Mouse (Mus musculus) heart, adult 8-10 months (tissue): ENCODE results near the gene Chmp2a. TPM values are rescaled to one million over a fixed set of nuclear protein-coding genes. Genes with fewer than 3 reads are reported as not detected.

Source experiments
- DNase-seq: peaks from one replicate; pipeline ENCODE4 v3.0.0; 2022; ENCODE audit warnings: low spot score
- total RNA-seq, 4 experiments: library from RNA; stranded (reverse); gene quantifications; 2 replicates each; pipeline ENCODE4 v1.2.4; 2022

Chmp2a gene
- total RNA-seq, 4 experiments from 2014 or later, result 142 to 153 (median 147) TPM

- no peak for DNase-seq
These were observed 31.2 kb downstream of the Chmp2a start for GRCm38 (mm10) chr7:13003380-13003779.

GRCm38 (mm10) chr7:13001584-13001983 is 33.0 kb downstream of the Chmp2a start:
- no peak for DNase-seq

- DNase-seq, result no peak
These were observed 35.8 kb downstream of the Chmp2a start, which contains the start of gene Trim28 for GRCm38 (mm10) chr7:12998851-12999250. Gene Trim28 (plus strand): TSS chr7:12999114.

GRCm38 (mm10) chr7:12998053-12998452 is 36.6 kb downstream of the Chmp2a start, which contains the start of gene Slc27a5:
Gene Slc27a5 (minus strand): TSS chr7:12998192.
- DNase-seq, result no peak

GRCm38 (mm10) chr7:12997230-12997629 is 37.4 kb downstream of the Chmp2a start:
- no peak for DNase-seq

- no peak for DNase-seq
These were observed 38.7 kb downstream of the Chmp2a start for GRCm38 (mm10) chr7:12995862-12996261.

GRCm38 (mm10) chr7:12993148-12993547 is 41.5 kb downstream of the Chmp2a start:
- DNase-seq, result no peak

- DNase-seq, result no peak
These were observed 42.4 kb downstream of the Chmp2a start for GRCm38 (mm10) chr7:12992222-12992621.

- no peak for DNase-seq
These were observed 47.0 kb downstream of the Chmp2a start for GRCm38 (mm10) chr7:12987409-12988189.

- DNase-seq, result no peak
These were observed 47.7 kb downstream of the Chmp2a start for GRCm38 (mm10) chr7:12986906-12987305.

GRCm38 (mm10) chr7:12985724-12986123 is 48.9 kb downstream of the Chmp2a start:
- DNase-seq, result no peak

Other genes starting within 250 kb of the Chmp2a start
- gene Zscan18, start 231.2 kb downstream of the Chmp2a start, total RNA-seq, result 1 to 10 TPM in 2 of 4 experiments, under 1 TPM in 2; 0.41 to 2.0 (median 1.2) TPM
- 1 to 10 TPM; 4.7 to 7.6 (median 5.6) TPM for gene Zfp329, start 215.9 kb downstream of the Chmp2a start, total RNA-seq
- 10 to 100 TPM; 18.0 to 22.0 (median 19.6) TPM for gene Zfp110, start 200.0 kb downstream of the Chmp2a start, total RNA-seq
- 1 to 10 TPM; 3.0 to 3.9 (median 3.5) TPM for gene Zfp128, start 153.6 kb downstream of the Chmp2a start, total RNA-seq
- gene Zscan22, start 137.0 kb downstream of the Chmp2a start, total RNA-seq, result 1 to 10 TPM; 3.8 to 5.5 (median 5.0) TPM
- gene Rps5, start 112.5 kb downstream of the Chmp2a start, total RNA-seq, result 100 to 1,000 TPM; 502 to 620 (median 561) TPM
- gene Rnf225, start 107.4 kb downstream of the Chmp2a start, total RNA-seq, result under 1 TPM; 0.22 to 0.31 (median 0.25) TPM
- gene Zfp324, start 69.0 kb downstream of the Chmp2a start, total RNA-seq, result 1 to 10 TPM; 2.7 to 3.2 (median 2.8) TPM
- gene Zfp446, start 57.0 kb downstream of the Chmp2a start, total RNA-seq, result 1 to 10 TPM; 2.2 to 4.1 (median 3.6) TPM
- not detected for gene Slc27a5, start 36.6 kb downstream of the Chmp2a start, total RNA-seq
- 10 to 100 TPM; 77.8 to 92.6 (median 83.6) TPM for gene Trim28, start 35.7 kb downstream of the Chmp2a start, total RNA-seq
- gene Zbtb45, start 24.8 kb downstream of the Chmp2a start, total RNA-seq, result 10 to 100 TPM in 1 of 4 experiments, 1 to 10 TPM in 3; 6.9 to 11.3 (median 7.2) TPM
- gene Ube2m, start 3.5 kb upstream of the Chmp2a start, total RNA-seq, result 100 to 1,000 TPM; 204 to 216 (median 210) TPM
- gene Mzf1, start 20.0 kb upstream of the Chmp2a start, total RNA-seq, result under 1 TPM; 0.19 to 0.60 (median 0.29) TPM
- gene Vmn1r85, start 60.4 kb upstream of the Chmp2a start, total RNA-seq, result not detected
- gene Vmn1r86, start 85.1 kb upstream of the Chmp2a start, total RNA-seq, result not detected
- not detected for gene Vmn1r87, start 105.3 kb upstream of the Chmp2a start, total RNA-seq
- under 1 TPM in 3 of 4 experiments, not detected in 1; 0.03 to 0.12 (median 0.09) TPM for gene Vmn1r88, start 124.8 kb upstream of the Chmp2a start, total RNA-seq
- not detected for gene Vmn1r89, start 178.2 kb upstream of the Chmp2a start, total RNA-seq
- gene Lig1, start 242.5 kb upstream of the Chmp2a start, total RNA-seq, result 1 to 10 TPM; 3.0 to 4.1 (median 3.5) TPM
- 10 to 100 TPM; 10.7 to 11.6 (median 11.2) TPM for gene Zswim9, start 243.9 kb upstream of the Chmp2a start, total RNA-seq